Mouse (Mus musculus) lung, embryonic 16.5 days (tissue): ENCODE results near the gene Rpl13. TPM values are rescaled to one million over a fixed set of nuclear protein-coding genes. Genes with fewer than 3 reads are reported as not detected.

Source experiments
- ATAC-seq: fragments of 200-750 bp; cut with Nextera tagmentation; 2 replicates; pipeline ENCODE4 v1.8.0; 2017; ENCODE audit warnings: low read depth, mild to moderate bottlenecking, moderate library complexity
- H3K27ac ChIP-seq: fragments of 300-500 bp; sonication (generic); 2 replicates; pipeline ENCODE4 v1.5.1; 2014; ENCODE audit warnings: mild to moderate bottlenecking, control low read depth, low read length
- H3K27me3 ChIP-seq: fragments of 300-500 bp; sonication (generic); 2 replicates; pipeline ENCODE4 v1.6.1; 2014; ENCODE audit warnings: low read depth, low read length, mixed read lengths; ENCODE audit not compliant: control insufficient read depth, insufficient read depth
- H3K36me3 ChIP-seq: fragments of 300-500 bp; sonication (generic); 2 replicates; pipeline ENCODE4 v1.6.1; 2014; ENCODE audit warnings: low read length; ENCODE audit not compliant: control insufficient read depth, insufficient read depth
- H3K4me1 ChIP-seq: fragments of 300-500 bp; sonication (generic); replicated peaks from 2 replicates; pipeline ENCODE4 v1.6.1; 2014; ENCODE audit warnings: low read length, mixed read lengths; ENCODE audit not compliant: control insufficient read depth, insufficient read depth
- H3K4me2 ChIP-seq: fragments of 300-500 bp; sonication (generic); 2 replicates; pipeline ENCODE4 v1.6.1; 2014; ENCODE audit warnings: low read depth, low read length, control low read depth
- H3K4me3 ChIP-seq: fragments of 300-500 bp; sonication (generic); 2 replicates; pipeline ENCODE4 v1.5.1; 2014; ENCODE audit warnings: mild to moderate bottlenecking, low read length, control low read depth
- H3K9ac ChIP-seq: fragments of 300-500 bp; sonication (generic); 2 replicates; pipeline ENCODE4 v1.6.1; 2014; ENCODE audit warnings: low read length, control low read depth
- H3K9me3 ChIP-seq: fragments of 300-500 bp; sonication (generic); 2 replicates; pipeline ENCODE4 v1.6.1; 2016; ENCODE audit warnings: low read length; ENCODE audit not compliant: control insufficient read depth
- WGBS: fragments of 180-500 bp; shearing (Covaris S2); extraction: QIAGEN DNeasy Blood & Tissue Kit; methylation state at CpG from one replicate; pipeline ENCODE4 v1.1.7; 2014; 5-methylcytosine and 5-hydroxymethylcytosine counted together
- polyA plus RNA-seq: library from polyadenylated mRNA; unstranded; fragments of >200 nt; fragmentation: Nextera tagmentation; extraction: Ambion mirVana; gene quantifications from 2 replicates; pipeline ENCODE4 v1.2.1, GENCODE M21; 2015

The Rpl13 gene
- polyA plus RNA-seq, 1 experiment from 2014 or later: 1,484 TPM

- 78% methylated on average over 6 of the region's 6 CpGs for WGBS
Measured at GRCm38 (mm10) chr8:123104046-123104767, 2.1 kb downstream of the Rpl13 start.

GRCm38 (mm10) chr8:123105553-123106326 is 3.6 kb downstream of the Rpl13 start:
- Histone ChIP-seq H3K9me3 (no peaks in the 10 kb centered on the region), H3K4me3 (no peak overlapping the region), H3K27me3 (no peaks in the 10 kb centered on the region), H3K27ac (no peak overlapping the region), H3K9ac (no peak overlapping the region), H3K36me3 (peaks cover 25% of the 10 kb centered on the region), H3K4me2 (no peak overlapping the region), H3K4me1 (peaks cover 10% of the 10 kb centered on the region)
- 65% methylated on average over 5 of the region's 5 CpGs for WGBS
- ATAC-seq: no peak

More at GRCm38 (mm10) chr8:123104046-123104767, 2.1 kb downstream of the Rpl13 start:
- H3K9ac ChIP-seq: peak overlapping the region; percentile 97
- no peaks in the 10 kb centered on the region for H3K9me3 ChIP-seq
- ATAC-seq: no peak
- H3K4me1 ChIP-seq: peaks cover 10% of the 10 kb centered on the region
- peaks cover 25% of the 10 kb centered on the region for H3K36me3 ChIP-seq
- H3K27ac ChIP-seq: no peak overlapping the region
- peak overlapping the region; percentile 78; the same call in 1 of the 2 replicates for H3K4me2 ChIP-seq
- H3K4me3 ChIP-seq: peak overlapping the region; percentile 81
- no peaks in the 10 kb centered on the region for H3K27me3 ChIP-seq

GRCm38 (mm10) chr8:123106531-123106930 is 4.4 kb downstream of the Rpl13 start:
- Histone ChIP-seq H3K4me3 (no peak overlapping the region), H3K9me3 (no peaks in the 10 kb centered on the region), H3K36me3 (peaks cover 25% of the 10 kb centered on the region), H3K4me2 (no peak overlapping the region), H3K4me1 (peaks cover 9% of the 10 kb centered on the region), H3K27me3 (no peaks in the 10 kb centered on the region), H3K9ac (no peak overlapping the region), H3K27ac (no peak overlapping the region)
- ATAC-seq: no peak
- WGBS: 44% methylated on average over 2 of the region's 2 CpGs

- H3K27ac ChIP-seq: no peak overlapping the region
- H3K4me1 ChIP-seq: peaks cover 7% of the 10 kb centered on the region
- 59% methylated on average over 1 of the region's 1 CpGs for WGBS
- H3K27me3 ChIP-seq: no peaks in the 10 kb centered on the region
- no peak for ATAC-seq
- H3K4me2 ChIP-seq: no peak overlapping the region
- H3K9ac ChIP-seq: no peak overlapping the region
- H3K36me3 ChIP-seq: peaks cover 25% of the 10 kb centered on the region
- H3K4me3 ChIP-seq: no peak overlapping the region
- no peaks in the 10 kb centered on the region for H3K9me3 ChIP-seq
Measured at GRCm38 (mm10) chr8:123108010-123108409, 5.9 kb downstream of the Rpl13 start.

GRCm38 (mm10) chr8:123108953-123109352 is 6.8 kb downstream of the Rpl13 start:
- Histone ChIP-seq H3K27me3 (no peaks in the 10 kb centered on the region), H3K36me3 (peaks cover 18% of the 10 kb centered on the region), H3K9me3 (no peaks in the 10 kb centered on the region), H3K27ac (no peak overlapping the region), H3K9ac (no peak overlapping the region), H3K4me1 (peaks cover 5% of the 10 kb centered on the region; the same call in 1 of the 2 replicates), H3K4me3 (no peak overlapping the region), H3K4me2 (no peak overlapping the region)
- no peak for ATAC-seq
- WGBS: 77% methylated on average over 5 of the region's 5 CpGs

- WGBS: 11% methylated on average over 4 of the region's 4 CpGs
- no peak overlapping the region for H3K4me3 ChIP-seq
- peaks cover 11% of the 10 kb centered on the region; the same call in 1 of the 2 replicates for H3K4me1 ChIP-seq
- ATAC-seq: peak; percentile 61; the same call in 1 of the 2 replicates
- no peak overlapping the region for H3K27ac ChIP-seq
- no peaks in the 10 kb centered on the region for H3K9me3 ChIP-seq
- H3K27me3 ChIP-seq: peaks cover 1% of the 10 kb centered on the region
- H3K36me3 ChIP-seq: peaks cover 1% of the 10 kb centered on the region; the same call in 1 of the 2 replicates
- no peak overlapping the region for H3K9ac ChIP-seq
- H3K4me2 ChIP-seq: no peak overlapping the region
Measured at GRCm38 (mm10) chr8:123110649-123111048, 8.5 kb downstream of the Rpl13 start.

GRCm38 (mm10) chr8:123112892-123113291 is 10.7 kb downstream of the Rpl13 start:
- 60% methylated on average over 9 of the region's 9 CpGs for WGBS
- Histone ChIP-seq H3K36me3 (no peaks in the 10 kb centered on the region), H3K27me3 (peaks cover 24% of the 10 kb centered on the region), H3K4me2 (no peak overlapping the region), H3K4me3 (no peak overlapping the region), H3K4me1 (peaks cover 27% of the 10 kb centered on the region), H3K9me3 (no peaks in the 10 kb centered on the region), H3K9ac (no peak overlapping the region), H3K27ac (no peak overlapping the region)
- no peak for ATAC-seq

GRCm38 (mm10) chr8:123113908-123114469 is 11.8 kb downstream of the Rpl13 start:
- Histone ChIP-seq H3K36me3 (no peaks in the 10 kb centered on the region), H3K9me3 (no peaks in the 10 kb centered on the region), H3K27ac (no peak overlapping the region), H3K4me2 (no peak overlapping the region), H3K4me3 (no peak overlapping the region), H3K27me3 (peaks cover 34% of the 10 kb centered on the region), H3K4me1 (peaks cover 30% of the 10 kb centered on the region), H3K9ac (no peak overlapping the region)
- 0 out of 2 replicates have a peak, but pooled peaks have one; percentile 15 for ATAC-seq
- 31% methylated on average over 2 of the region's 2 CpGs for whole genome bisulfite sequencing

- no peak for ATAC-seq
- no peak overlapping the region for H3K4me3 ChIP-seq
- no peaks in the 10 kb centered on the region for H3K36me3 ChIP-seq
- peaks cover 30% of the 10 kb centered on the region for H3K4me1 ChIP-seq
- WGBS: 11% methylated on average over 3 of the region's 3 CpGs
- H3K9ac ChIP-seq: no peak overlapping the region
- no peaks in the 10 kb centered on the region for H3K9me3 ChIP-seq
- no peak overlapping the region for H3K4me2 ChIP-seq
- H3K27ac ChIP-seq: no peak overlapping the region
- peaks cover 40% of the 10 kb centered on the region for H3K27me3 ChIP-seq
Measured at GRCm38 (mm10) chr8:123114644-123115043, 12.5 kb downstream of the Rpl13 start.
